Mouse (Mus musculus) midbrain, postnatal 0 days (tissue): ENCODE results near the gene Nipal4. TPM values are rescaled to one million over a fixed set of nuclear protein-coding genes. Genes with fewer than 3 reads are reported as not detected.
A peak's percentile ranks its signal among the peaks of the same experiment; 100 is the strongest.

Experiments used
- ATAC-seq: fragments of 200-750 bp; cut with Nextera tagmentation; 2 replicates; pipeline ENCODE4 v1.8.0; 2017; ENCODE audit warnings: moderate number of reproducible peaks, mild to moderate bottlenecking, moderate TSS enrichment, moderate library complexity; ENCODE audit not compliant: low FRiP score
- DNase-seq: peaks from one replicate; pipeline ENCODE4 v3.0.0-alpha.2; 2015; ENCODE audit warnings: low spot score
- H3K27ac ChIP-seq: fragments of 300-500 bp; sonication (generic); 2 replicates; pipeline ENCODE4 v1.5.1; 2014; ENCODE audit warnings: low read depth, mild to moderate bottlenecking, low read length, mixed read lengths
- H3K27me3 ChIP-seq: fragments of 300-500 bp; sonication (generic); 2 replicates; pipeline ENCODE4 v1.6.1; 2014; ENCODE audit warnings: low read length, control low read depth, mixed read lengths; ENCODE audit not compliant: insufficient read depth
- H3K36me3 ChIP-seq: fragments of 300-500 bp; sonication (generic); 2 replicates; pipeline ENCODE4 v1.6.1; 2014; ENCODE audit warnings: low read length, control low read depth, mixed read lengths; ENCODE audit not compliant: insufficient read depth
- H3K4me1 ChIP-seq: fragments of 300-500 bp; sonication (generic); 2 replicates; pipeline ENCODE4 v1.6.1; 2014; ENCODE audit warnings: mild to moderate bottlenecking, control low read depth, antibody characterized with exemption, low read length, mixed read lengths; ENCODE audit not compliant: insufficient read depth
- H3K4me2 ChIP-seq: fragments of 300-500 bp; sonication (generic); 2 replicates; pipeline ENCODE4 v1.6.1; 2014; ENCODE audit warnings: low read depth, mild to moderate bottlenecking, low read length, mixed read lengths; ENCODE audit not compliant: poor library complexity, severe bottlenecking
- H3K4me3 ChIP-seq: fragments of 300-500 bp; sonication (generic); 2 replicates; pipeline ENCODE4 v1.5.1; 2014; ENCODE audit warnings: low read depth, mild to moderate bottlenecking, low read length, moderate library complexity
- H3K9ac ChIP-seq: fragments of 300-500 bp; sonication (generic); replicated peaks from 2 replicates; pipeline ENCODE4 v1.6.1; 2014; ENCODE audit warnings: mild to moderate bottlenecking, low read length, moderate library complexity, mixed read lengths; ENCODE audit not compliant: poor library complexity, severe bottlenecking
- H3K9me3 ChIP-seq: fragments of 300-500 bp; sonication (generic); 2 replicates; pipeline ENCODE4 v1.6.1; 2016; ENCODE audit warnings: low read length, control low read depth
- CTCF ChIP-seq: IDR thresholded peaks from 2 replicates; pipeline ENCODE4 v1.5.1; 2016; ENCODE audit warnings: antibody characterized with exemption, mild to moderate bottlenecking
- WGBS: fragments of 180-500 bp; shearing (Covaris S2); extraction: QIAGEN DNeasy Blood & Tissue Kit; methylation state at CpG from one replicate; pipeline ENCODE4 v1.1.7; 2014; 5-methylcytosine and 5-hydroxymethylcytosine counted together
- polyA plus RNA-seq: library from polyadenylated mRNA; unstranded; fragments of >200 nt; fragmentation: Nextera tagmentation; extraction: Ambion mirVana; gene quantifications from 2 replicates; pipeline ENCODE4 v1.2.1, GENCODE M21; 2015
- total RNA-seq: library from RNA; depleted of rRNA; stranded (reverse); fragments of >200 nt; gene quantifications from 2 replicates; pipeline ENCODE4 v1.2.3, GENCODE M21; 2014

Gene Nipal4
- total and polyA plus RNA-seq, 2 experiments from 2014 or later, result 0.10 to 0.27 TPM

DNA sequence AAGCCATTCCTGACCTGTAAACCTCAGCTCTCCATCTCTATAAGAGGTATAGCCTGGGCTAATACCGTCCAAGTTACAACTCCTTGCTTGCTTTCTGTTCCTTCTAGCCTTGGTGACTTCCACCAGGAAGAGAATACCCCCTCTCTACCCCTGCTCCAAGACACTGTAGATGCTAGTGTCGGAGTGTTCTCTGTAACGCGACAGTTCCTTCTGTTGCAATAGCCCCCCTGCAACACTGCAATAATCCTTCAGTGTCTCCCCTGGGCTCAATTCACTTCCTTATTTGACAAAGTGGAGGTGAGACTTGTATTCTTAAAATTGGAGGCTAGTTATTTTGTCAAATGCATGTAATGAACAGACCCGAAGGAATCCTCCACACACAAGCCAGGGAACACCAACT is 19.7 kb downstream of the Nipal4 start:
- no peak overlapping the region for H3K27ac ChIP-seq
- no peaks in the 10 kb centered on the region for H3K27me3 ChIP-seq
- no peak overlapping the region for H3K4me2 ChIP-seq
- no peak for ATAC-seq
- DNase-seq, result no peak
- no peak overlapping the region for H3K4me3 ChIP-seq
- H3K4me1 ChIP-seq, result no peaks in the 10 kb centered on the region
- 93% methylated on average over 5 of the region's 5 CpGs for WGBS
- H3K9me3 ChIP-seq, result no peaks in the 10 kb centered on the region
- peaks cover 17% of the 10 kb centered on the region for H3K36me3 ChIP-seq
- no peak overlapping the region for H3K9ac ChIP-seq
- TF ChIP-seq CTCF, result no peak

DNA sequence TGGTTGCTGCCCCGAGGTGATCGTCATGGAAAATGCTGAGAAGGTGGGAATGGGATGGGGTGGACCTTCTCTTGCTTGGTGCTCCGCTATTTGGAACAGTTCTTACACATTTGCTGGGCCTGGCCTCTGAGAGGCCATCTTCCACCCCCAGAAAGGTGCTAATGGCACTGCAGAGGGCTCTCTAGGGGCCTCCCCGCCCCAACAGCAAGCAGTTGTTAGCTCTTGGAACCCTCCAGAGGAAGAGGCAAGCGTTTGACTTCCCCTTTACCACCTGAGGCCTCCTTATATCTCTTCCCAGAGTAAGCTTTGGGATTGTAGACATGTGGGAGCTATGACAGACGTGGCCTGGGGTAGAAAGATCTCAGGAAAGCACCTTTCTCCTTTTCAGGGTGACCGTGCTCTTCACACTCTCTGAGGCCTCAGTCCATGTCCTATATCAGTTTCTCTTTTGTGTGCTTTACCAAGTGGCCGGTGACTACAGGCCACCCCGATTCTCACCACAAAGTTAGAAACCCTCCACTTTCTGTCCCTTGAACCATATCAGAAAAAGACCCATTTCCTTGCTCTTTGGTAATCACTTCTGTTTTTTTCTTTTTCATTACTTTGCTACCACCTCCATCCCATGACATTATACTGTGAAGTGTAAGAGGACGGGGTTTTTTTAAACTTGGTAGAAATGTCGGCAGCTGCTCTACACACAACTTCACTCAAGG is 21.0 kb downstream of the Nipal4 start:
- no peaks in the 10 kb centered on the region for H3K9me3 ChIP-seq
- H3K4me1 ChIP-seq, result no peaks in the 10 kb centered on the region
- WGBS, result 90% methylated on average over 11 of the region's 11 CpGs
- no peak overlapping the region for H3K27ac ChIP-seq
- no peak overlapping the region for H3K4me2 ChIP-seq
- no peak for TF ChIP-seq CTCF
- no peak overlapping the region for H3K9ac ChIP-seq
- no peak for DNase-seq
- H3K27me3 ChIP-seq, result no peaks in the 10 kb centered on the region
- H3K36me3 ChIP-seq, result peaks cover 28% of the 10 kb centered on the region
- ATAC-seq, result no peak
- H3K4me3 ChIP-seq, result no peak overlapping the region

DNA sequence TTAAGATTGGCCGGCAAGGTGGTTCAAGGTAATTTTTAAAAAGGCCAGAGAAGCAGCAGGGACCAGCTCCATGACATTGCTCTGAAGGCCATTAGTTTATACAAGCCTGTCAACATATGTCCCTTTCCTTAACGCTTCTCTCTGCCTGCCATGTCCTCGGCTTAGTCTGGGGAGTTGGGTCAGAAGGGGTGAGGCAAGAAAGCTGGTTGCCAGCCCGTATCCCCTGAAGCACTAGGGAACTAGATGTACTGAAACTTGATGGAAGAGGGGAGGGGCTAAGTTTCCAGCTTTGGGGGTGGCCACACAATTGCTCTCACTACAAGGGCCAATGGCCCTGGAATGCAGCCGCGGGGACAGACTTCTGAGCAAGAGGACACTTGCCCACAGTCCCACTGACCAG is 23.0 kb downstream of the Nipal4 start:
- Histone ChIP-seq H3K4me3 (no peak overlapping the region), H3K36me3 (peaks cover 37% of the 10 kb centered on the region), H3K9me3 (no peaks in the 10 kb centered on the region), H3K4me1 (no peaks in the 10 kb centered on the region), H3K27me3 (no peaks in the 10 kb centered on the region), H3K27ac (no peak overlapping the region), H3K4me2 (no peak overlapping the region), H3K9ac (no peak overlapping the region)
- ATAC-seq (no peak), DNase-seq (no peak)
- 82% methylated on average over 6 of the region's 6 CpGs for WGBS
- TF ChIP-seq CTCF, result no peak

DNA sequence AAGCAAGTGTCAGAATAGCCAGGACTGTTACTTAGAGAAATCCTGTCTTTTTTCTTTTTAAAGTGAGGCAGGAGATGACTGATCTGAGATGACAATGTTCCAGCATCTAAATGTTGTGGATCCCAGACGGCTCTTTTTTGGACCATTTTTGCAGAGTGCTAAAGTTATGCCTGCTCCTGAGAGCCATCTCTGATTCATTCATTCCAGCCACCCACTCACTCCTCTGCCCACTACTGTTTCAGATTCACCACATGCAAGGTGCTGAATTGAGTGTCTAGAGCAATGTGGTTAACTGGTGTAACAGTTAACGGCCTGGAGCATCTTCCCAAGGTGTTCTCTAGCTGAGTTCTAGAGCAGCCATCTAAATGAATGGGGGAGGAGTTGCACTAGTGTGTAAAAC is 31.4 kb downstream of the Nipal4 start:
- DNase-seq (no peak), ATAC-seq (no peak)
- no peak overlapping the region for H3K27ac ChIP-seq
- H3K36me3 ChIP-seq, result peaks cover 37% of the 10 kb centered on the region
- H3K9me3 ChIP-seq, result no peaks in the 10 kb centered on the region
- no peak for TF ChIP-seq CTCF
- H3K27me3 ChIP-seq, result no peaks in the 10 kb centered on the region
- H3K4me3 ChIP-seq, result no peak overlapping the region
- H3K4me1 ChIP-seq, result no peaks in the 10 kb centered on the region
- 90% methylated on average over 2 of the region's 2 CpGs for WGBS
- no peak overlapping the region for H3K9ac ChIP-seq
- no peak overlapping the region for H3K4me2 ChIP-seq

DNA sequence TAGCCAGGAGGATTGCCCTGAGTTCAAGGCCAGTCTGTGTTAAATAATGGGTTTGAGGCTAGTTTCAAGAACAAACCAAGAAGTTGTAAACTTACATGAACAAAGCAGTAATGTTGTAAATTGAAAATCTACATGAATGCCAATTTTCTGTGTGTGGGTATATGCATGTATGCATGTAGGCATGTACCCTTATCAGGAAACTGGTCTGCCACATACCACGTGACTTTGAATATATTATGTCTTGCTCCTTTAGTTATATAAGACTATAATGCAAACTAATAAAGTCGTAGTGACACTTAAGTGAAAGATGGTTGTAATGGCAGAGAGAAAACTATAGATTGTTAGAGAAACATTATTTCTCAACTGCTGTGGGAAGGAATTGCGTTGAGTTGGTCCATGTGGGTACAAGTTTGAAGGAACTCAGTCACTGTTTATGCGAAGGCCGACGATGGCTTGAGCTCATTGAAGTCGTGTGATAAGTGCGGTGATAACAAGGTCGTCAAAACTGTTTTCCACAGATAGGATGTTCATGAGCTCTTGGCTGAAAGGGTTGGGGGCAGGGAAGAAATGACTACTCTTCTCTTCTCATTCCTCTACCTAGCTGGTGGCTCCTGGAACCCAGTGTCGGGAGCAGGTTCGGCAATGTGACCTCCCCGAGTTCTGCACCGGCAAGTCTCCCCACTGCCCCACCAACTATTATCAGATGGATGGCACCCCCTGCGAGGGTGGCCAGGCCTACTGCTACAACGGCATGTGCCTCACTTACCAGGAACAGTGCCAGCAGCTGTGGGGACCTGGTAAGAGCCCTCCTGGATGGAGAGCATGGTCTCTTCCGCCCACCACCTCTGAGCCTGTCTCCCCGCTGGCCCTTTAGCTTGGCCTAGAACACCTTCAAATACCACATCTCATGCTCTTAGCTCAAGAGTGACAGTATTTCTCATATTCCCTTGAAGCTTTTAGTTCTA is 35.0 kb downstream of the Nipal4 start:
- Histone ChIP-seq H3K4me2 (no peak overlapping the region), H3K9ac (no peak overlapping the region), H3K4me3 (no peak overlapping the region), H3K4me1 (no peaks in the 10 kb centered on the region), H3K36me3 (peaks cover 22% of the 10 kb centered on the region), H3K27ac (no peak overlapping the region), H3K9me3 (no peaks in the 10 kb centered on the region), H3K27me3 (no peaks in the 10 kb centered on the region)
- no peak for TF ChIP-seq CTCF
- 95% methylated on average over 17 of the region's 17 CpGs for WGBS
- ATAC-seq (no peak), DNase-seq (no peak)

DNA sequence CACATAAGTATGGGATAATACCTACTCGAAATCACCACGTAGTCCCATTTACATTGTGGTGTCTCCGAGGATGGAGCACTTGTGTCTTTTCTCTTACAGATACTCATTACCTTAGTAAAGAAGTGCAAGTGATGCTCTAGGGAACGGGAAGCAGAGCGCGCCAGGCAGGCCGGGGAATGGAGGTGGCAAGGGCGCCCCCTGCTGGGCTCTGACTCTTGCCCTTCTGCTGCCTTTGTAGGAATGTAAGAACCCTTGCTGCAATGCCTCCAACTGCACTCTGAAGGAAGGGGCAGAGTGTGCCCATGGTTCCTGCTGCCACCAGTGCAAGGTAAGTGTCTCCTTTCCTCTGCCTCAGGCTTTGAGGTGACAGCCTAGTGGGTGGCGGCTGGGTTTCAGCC is 37.8 kb downstream of the Nipal4 start:
- no peak for ATAC-seq
- H3K9me3 ChIP-seq, result no peaks in the 10 kb centered on the region
- TF ChIP-seq CTCF, result peak; percentile 59
- no peak overlapping the region for H3K4me2 ChIP-seq
- no peak overlapping the region for H3K27ac ChIP-seq
- WGBS, result 72% methylated on average over 9 of the region's 9 CpGs
- no peaks in the 10 kb centered on the region for H3K4me1 ChIP-seq
- peaks cover 16% of the 10 kb centered on the region for H3K36me3 ChIP-seq
- no peak overlapping the region for H3K9ac ChIP-seq
- H3K4me3 ChIP-seq, result no peak overlapping the region
- no peak for DNase-seq
- H3K27me3 ChIP-seq, result no peaks in the 10 kb centered on the region
